Mouse (Mus musculus) kidney, adult 2 months (tissue): ENCODE measurements around the gene Gm3409.

ENCODE experiments used
- CTCF ChIP-seq: fragments of 200-500 bp; conservative IDR thresholded peaks from 2 replicates; pipeline ENCODE4 v1.5.1; 2011; ENCODE audit warnings: low read depth, mild to moderate bottlenecking, control low read depth, low read length, moderate library complexity, mixed read lengths; ENCODE audit not compliant: insufficient read depth, insufficient read length
- POLR2A ChIP-seq: fragments of 200-500 bp; IDR thresholded peaks from one replicate; pipeline ENCODE4 v1.6.1; 2011; ENCODE audit warnings: low read depth, low read length, control low read depth

- TF ChIP-seq CTCF: peak; percentile 41; the same call in 1 of the 2 replicates
- no peak for TF ChIP-seq POLR2A
Measured at GRCm38 (mm10) chr5:146576668-146577067, 39.2 kb downstream of the Gm3409 start.
